In genomic region chr6:33322849-33323248, GRCm38 (mm10) we compare ENCODE assay signal across 18 mouse cellular contexts.
A peak's percentile ranks its signal among the peaks of the same experiment; 100 is the strongest.
DNase-seq lines count a peak whose midpoint lies in the region; ATAC-seq and TF ChIP-seq lines count a peak whose summit lies in the region.
"Had no signal": no experiment of that assay in that cellular context is flagged by ENCODE, and none has a peak within 500 bp of the region (broad histone marks: within the 10 kb centered on the region; RNA-seq: fewer than 3 reads in every experiment).

No protein-coding gene starts in this region.

- H3K79me2 ChIP-seq in MEL (ENCODE audit: control insufficient read depth, insufficient read depth, low read length, poor library complexity), result no peaks in the 10 kb centered on the region

- H3K4me1 ChIP-seq in liver, postnatal 0 days (ENCODE audit: insufficient read depth), result no peaks in the 10 kb centered on the region
- H3K4me1 ChIP-seq in MEL (ENCODE audit: control insufficient read depth in 1 of 2, insufficient read depth in 2 of 2, low read length in 2 of 2), result peaks cover 0 to 3% of the 10 kb centered on the region in 2 experiments; a peak in 1 of 4 replicates
- no peaks in the 10 kb centered on the region for H3K4me1 ChIP-seq in stomach, postnatal 0 days (replicated peaks; ENCODE audit: control insufficient read depth, insufficient read depth)
- H3K4me1 ChIP-seq: embryonic facial prominence, embryonic 13.5 days; kidney, embryonic 15.5 days; liver, embryonic 13.5 days; midbrain, embryonic 13.5 days had no signal

- no peaks in the 10 kb centered on the region for H3K9me3 ChIP-seq in liver, postnatal 0 days (ENCODE audit: low read length)
- no peaks in the 10 kb centered on the region for H3K9me3 ChIP-seq in MEL (replicated peaks; ENCODE audit: insufficient read depth, low read length)
- no peaks in the 10 kb centered on the region for H3K9me3 ChIP-seq in stomach, postnatal 0 days (ENCODE audit: control insufficient read depth, low read length)
- H3K9me3 ChIP-seq: embryonic facial prominence, embryonic 13.5 days; heart, embryonic 15.5 days; kidney, embryonic 15.5 days; liver, embryonic 13.5 days; midbrain, embryonic 13.5 days had no signal

- DNase-seq in liver, postnatal 0 days, result no peak
- DNase-seq in liver (no peak), A20 (ENCODE audit: low read depth, low spot score) (peak; percentile 57), MEL (ENCODE audit: low read depth, low spot score) (peak; percentile 30)
- no peak for DNase-seq in stomach, postnatal 0 days (ENCODE audit: low spot score)
- DNase-seq in left cerebral cortex, postnatal 4 days, result no peak
- no peak for DNase-seq in urinary bladder, adult 2 months (ENCODE audit: low spot score)
- DNase-seq: cerebellum, adult 9-11 months; gastrocnemius, adult 2 months; heart, adult 11 months; liver, embryonic 13.5 days had no signal

- H3K4me2 ChIP-seq in liver, postnatal 0 days (ENCODE audit: low read depth, low read length), result no peak overlapping the region
- no peak overlapping the region for H3K4me2 ChIP-seq in stomach, postnatal 0 days (replicated peaks; ENCODE audit: low read depth)
- H3K4me2 ChIP-seq: embryonic facial prominence, embryonic 13.5 days; heart, embryonic 15.5 days; kidney, embryonic 15.5 days; liver, embryonic 13.5 days; midbrain, embryonic 13.5 days had no signal

- TF ChIP-seq RAD21 in MEL (IDR thresholded peaks at IDR 0.05; ENCODE audit: low read depth, low read length), result no peak; the same call in none of the 2 replicates

- TF ChIP-seq EP300 in liver, postnatal 0 days (IDR thresholded peaks at IDR 0.05; ENCODE audit: low read depth), result no peak
- TF ChIP-seq EP300 in MEL (IDR thresholded peaks at IDR 0.05; ENCODE audit: low read depth in 1 of 2, low read length in 2 of 2), result no peak
- TF ChIP-seq EP300 in stomach, postnatal 0 days (optimal IDR thresholded peaks at IDR 0.05), result no peak

- WGBS in liver, postnatal 0 days (ENCODE audit: insufficient replicate concordance), result 58% methylated on average over 3 of the region's 3 CpGs
- WGBS in stomach, postnatal 0 days, result 73% methylated on average over 3 of the region's 3 CpGs

- TF ChIP-seq POLR2A in MEL (IDR thresholded peaks at IDR 0.05; ENCODE audit: control insufficient read depth in 1 of 2, insufficient read depth in 1 of 2, low read depth in 1 of 2, low read length in 2 of 2, poor library complexity in 1 of 2), result no peak

- no peak for ATAC-seq in liver, postnatal 0 days
- ATAC-seq in stomach, postnatal 0 days (ENCODE audit: low FRiP score, low TSS enrichment), result no peak
- ATAC-seq: activated CD4-positive, CD25-positive, alpha-beta regulatory T cell, adult 4 months; midbrain, embryonic 13.5 days had no signal

- H3K27ac ChIP-seq in liver, postnatal 0 days (ENCODE audit: low read depth), result no peak overlapping the region
- no peak overlapping the region for H3K27ac ChIP-seq in MEL (ENCODE audit: control insufficient read depth, low read depth, low read length)
- no peak overlapping the region for H3K27ac ChIP-seq in stomach, postnatal 0 days (replicated peaks)
- H3K27ac ChIP-seq: embryonic facial prominence, embryonic 13.5 days; gastrocnemius, adult 2 months; heart, embryonic 15.5 days; kidney, embryonic 15.5 days; liver, embryonic 13.5 days; macrophage; midbrain, embryonic 13.5 days had no signal

- no peak overlapping the region for H3K9ac ChIP-seq in liver, postnatal 0 days (replicated peaks)
- H3K9ac ChIP-seq in MEL (ENCODE audit: control insufficient read depth, low read depth, low read length, poor library complexity, severe bottlenecking), result no peak overlapping the region
- no peak overlapping the region for H3K9ac ChIP-seq in stomach, postnatal 0 days (ENCODE audit: low read length)
- H3K9ac ChIP-seq: embryonic facial prominence, embryonic 13.5 days; heart, embryonic 15.5 days; kidney, embryonic 15.5 days; liver, embryonic 13.5 days; midbrain, embryonic 13.5 days had no signal

- H3K4me3 ChIP-seq in liver, postnatal 0 days (ENCODE audit: low read depth, low read length), result no peak overlapping the region
- H3K4me3 ChIP-seq in MEL (ENCODE audit: control insufficient read depth in 1 of 2, insufficient read depth in 1 of 2, low read depth in 2 of 2, low read length in 2 of 2), result no peak overlapping the region
- no peak overlapping the region for H3K4me3 ChIP-seq in stomach, postnatal 0 days (ENCODE audit: low read depth, low read length)
- H3K4me3 ChIP-seq: embryonic facial prominence, embryonic 13.5 days; gastrocnemius, adult 2 months; heart, embryonic 15.5 days; kidney, embryonic 15.5 days; liver, embryonic 13.5 days; midbrain, embryonic 13.5 days; myocyte had no signal

- no peaks in the 10 kb centered on the region for H3K36me3 ChIP-seq in liver, postnatal 0 days (replicated peaks; ENCODE audit: insufficient read depth, low read length)
- peaks cover 0 to 2% of the 10 kb centered on the region in 2 experiments; a peak in 2 of 4 replicates for H3K36me3 ChIP-seq in MEL (ENCODE audit: control insufficient read depth in 1 of 2, insufficient read depth in 2 of 2, low read length in 2 of 2)
- no peaks in the 10 kb centered on the region for H3K36me3 ChIP-seq in stomach, postnatal 0 days (ENCODE audit: control insufficient read depth, insufficient read depth, low read length)
- H3K36me3 ChIP-seq: embryonic facial prominence, embryonic 13.5 days; heart, embryonic 15.5 days; kidney, embryonic 15.5 days; liver, embryonic 13.5 days had no signal

- TF ChIP-seq CTCF in liver, postnatal 0 days (IDR thresholded peaks at IDR 0.05; ENCODE audit: low read depth), result peak; percentile 31
- peak in 2 of 3 experiments; percentile 20 to 22; a peak in 2 of 6 replicates for TF ChIP-seq CTCF in MEL (IDR thresholded peaks at IDR 0.05 in 2 of 3, conservative IDR thresholded peaks at IDR 0.05 in 1 of 3; ENCODE audit: control insufficient read depth in 1 of 3, insufficient read depth in 1 of 3, low read depth in 2 of 3, low read length in 3 of 3, poor library complexity in 1 of 3, severe bottlenecking in 1 of 3)
- peak; percentile 20; the same call in 1 of the 2 replicates for TF ChIP-seq CTCF in stomach, postnatal 0 days (IDR thresholded peaks at IDR 0.05; ENCODE audit: low read depth)

- H3K27me3 ChIP-seq in liver, postnatal 0 days (ENCODE audit: insufficient read depth, low read length), result no peaks in the 10 kb centered on the region
- no peaks in the 10 kb centered on the region for H3K27me3 ChIP-seq in MEL (ENCODE audit: control insufficient read depth in 1 of 2, insufficient read depth in 2 of 2, low read length in 2 of 2)
- H3K27me3 ChIP-seq in stomach, postnatal 0 days (ENCODE audit: control insufficient read depth, insufficient read depth, low read length), result no peaks in the 10 kb centered on the region
- H3K27me3 ChIP-seq: embryonic facial prominence, embryonic 13.5 days; heart, embryonic 15.5 days; kidney, embryonic 15.5 days; liver, embryonic 13.5 days; midbrain, embryonic 13.5 days had no signal

- intact Hi-C loops in left cerebral cortex, postnatal 4 days (cut with DNase I), result no loop called here

TF ChIP-seq in MEL, 35 proteins besides CTCF, POLR2A, EP300 and RAD21:
- no peak for TF ChIP-seq NELFE (IDR thresholded peaks at IDR 0.05; ENCODE audit: low read depth, low read length)
- no peak for TF ChIP-seq E2F4 (IDR thresholded peaks at IDR 0.05; ENCODE audit: borderline replicate concordance, low read depth, low read length)
- no peak for TF ChIP-seq MAZ (IDR thresholded peaks at IDR 0.05; ENCODE audit: low read depth, low read length)
- TF ChIP-seq GATA1 (IDR thresholded peaks at IDR 0.05; ENCODE audit: low read depth, low read length), result no peak
- TF ChIP-seq POLR2AphosphoS2 (IDR thresholded peaks at IDR 0.05; ENCODE audit: low read length), result no peak
- no peak for TF ChIP-seq SMC3 (IDR thresholded peaks at IDR 0.05; ENCODE audit: low read depth, low read length)
- no peak for TF ChIP-seq MXI1 (IDR thresholded peaks at IDR 0.05; ENCODE audit: low read depth, low read length)
- TF ChIP-seq POLR2AphosphoS5 (IDR thresholded peaks at IDR 0.05; ENCODE audit: borderline replicate concordance, low read depth, low read length), result no peak
- TF ChIP-seq ZKSCAN1 (IDR thresholded peaks at IDR 0.05; ENCODE audit: low read depth, low read length), result no peak
- no peak for TF ChIP-seq MEF2A (IDR thresholded peaks at IDR 0.05; ENCODE audit: extremely low read depth, insufficient replicate concordance, low read depth, low read length, poor library complexity, severe bottlenecking)
- no peak for TF ChIP-seq ETS1 (IDR thresholded peaks at IDR 0.05; ENCODE audit: low read depth, low read length)
- TF ChIP-seq CHD2 (IDR thresholded peaks at IDR 0.05; ENCODE audit: low read length), result no peak
- no peak for TF ChIP-seq MAFK (IDR thresholded peaks at IDR 0.05; ENCODE audit: borderline replicate concordance, low read depth, low read length)
- TF ChIP-seq UBTF (IDR thresholded peaks at IDR 0.05; ENCODE audit: borderline replicate concordance, insufficient read depth, low read depth, low read length), result no peak
- no peak for TF ChIP-seq JUND (IDR thresholded peaks at IDR 0.05; ENCODE audit: low read depth, low read length)
- no peak for TF ChIP-seq MAX (IDR thresholded peaks at IDR 0.05; ENCODE audit: low read length)
- TF ChIP-seq ZC3H11A (IDR thresholded peaks at IDR 0.05; ENCODE audit: low read depth, low read length), result no peak
- TF ChIP-seq TCF12 (IDR thresholded peaks at IDR 0.05; ENCODE audit: low read depth, low read length), result no peak
- TF ChIP-seq USF2 (IDR thresholded peaks at IDR 0.05; ENCODE audit: borderline replicate concordance in 1 of 2, insufficient read depth in 1 of 2, low read depth in 1 of 2, low read length in 2 of 2), result no peak

Comparison
In these comparisons a context has a peak if more than half of its experiments do, and no peak if none do; other contexts are left out.
1. DNase-seq: peak in A20 (single experiment) and MEL (single experiment); none in liver, postnatal 0 days (single experiment), liver (single experiment), stomach, postnatal 0 days (single experiment), left cerebral cortex, postnatal 4 days (single experiment) and urinary bladder, adult 2 months (single experiment).
2. Peak in every context shown above with its lines, with median percentiles within 50 percentile points of each other: CTCF ChIP-seq.